Mouse (Mus musculus) left cerebral cortex, adult 18-20 months (tissue): ENCODE measurements around the gene Eaf1. TPM values are rescaled to one million over a fixed set of nuclear protein-coding genes. Genes with fewer than 3 reads are reported as not detected.

ENCODE experiments used
- DNase-seq, 2 experiments: peaks; one replicate each; pipeline ENCODE4 v3.0.0; 2021 to 2022; ENCODE audit warnings: low spot score in 2 of 2, mixed read lengths in 1 of 2
- total RNA-seq, 2 experiments: library from RNA; stranded (reverse); gene quantifications; 2 replicates each; pipeline ENCODE4 v1.2.3; 2021

Eaf1 gene
- total RNA-seq, 2 experiments from 2014 or later, result 14.2 to 16.2 TPM

GRCm38 (mm10) chr14:31506456-31506855 is 12.3 kb downstream of the Eaf1 start:
- DNase-seq, result no peak

GRCm38 (mm10) chr14:31509911-31510310 is 15.7 kb downstream of the Eaf1 start:
- no peak for DNase-seq

DNA sequence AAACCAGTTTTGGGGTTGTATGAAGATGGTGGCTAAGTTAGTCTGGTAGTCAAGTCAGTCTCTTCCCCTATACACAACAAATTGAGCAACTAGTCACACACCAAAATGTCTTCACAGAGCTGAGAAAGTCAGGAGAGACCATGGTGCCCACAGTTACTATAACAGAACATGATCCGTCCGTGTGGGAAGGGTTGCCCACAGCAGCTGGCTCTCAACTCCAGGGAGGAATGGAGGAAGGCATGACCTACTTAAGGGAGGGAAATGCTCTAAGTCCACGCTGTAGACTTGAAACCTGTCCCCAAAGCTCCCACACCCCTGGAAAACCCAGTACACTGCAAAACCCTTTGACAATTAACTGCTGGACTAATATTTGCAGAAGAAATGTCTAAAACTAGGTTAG is 16.1 kb downstream of the Eaf1 start:
- no peak for DNase-seq

DNA sequence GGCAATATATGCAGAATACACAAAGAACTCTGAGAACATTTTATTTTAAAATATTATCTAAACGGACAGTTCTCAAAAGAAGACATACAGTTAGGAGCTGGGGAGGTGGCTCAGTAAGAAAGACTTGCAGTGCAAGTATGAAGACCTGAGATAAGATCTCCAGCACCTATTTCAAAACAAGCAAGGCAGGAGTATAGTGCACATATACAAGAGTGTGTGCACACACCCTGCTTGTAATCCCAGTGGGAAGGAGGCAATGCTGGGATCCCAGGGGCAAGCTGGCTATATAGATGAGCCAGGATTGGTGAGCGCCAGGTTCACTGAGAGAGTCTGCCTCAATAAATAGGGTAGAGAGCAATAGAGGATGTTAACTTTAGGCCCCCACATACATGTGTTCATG is 21.7 kb downstream of the Eaf1 start:
- DNase-seq, result no peak

- DNase-seq, result no peak
These were observed 25.0 kb downstream of the Eaf1 start for GRCm38 (mm10) chr14:31519165-31519564.

DNA sequence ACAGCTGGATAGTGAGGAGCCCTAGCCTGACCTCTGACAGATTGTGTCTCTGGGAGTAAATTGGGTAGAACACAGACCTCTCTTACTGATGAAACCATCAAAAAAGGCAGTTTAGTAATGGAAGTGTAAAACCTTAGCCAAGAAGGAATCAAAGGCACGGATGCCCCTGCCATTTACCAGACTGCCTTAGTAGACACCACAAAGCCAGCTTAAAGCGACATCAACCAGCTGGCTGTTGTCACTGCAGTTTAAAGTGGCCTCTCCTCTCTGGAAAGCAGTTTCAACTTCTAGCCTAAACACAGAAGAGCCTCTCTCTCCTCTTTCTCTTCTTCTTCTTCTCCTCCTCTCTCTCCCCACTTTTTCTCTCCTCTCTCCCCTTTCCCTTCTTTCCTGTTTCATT is 27.1 kb downstream of the Eaf1 start:
- DNase-seq, result no peak

DNA sequence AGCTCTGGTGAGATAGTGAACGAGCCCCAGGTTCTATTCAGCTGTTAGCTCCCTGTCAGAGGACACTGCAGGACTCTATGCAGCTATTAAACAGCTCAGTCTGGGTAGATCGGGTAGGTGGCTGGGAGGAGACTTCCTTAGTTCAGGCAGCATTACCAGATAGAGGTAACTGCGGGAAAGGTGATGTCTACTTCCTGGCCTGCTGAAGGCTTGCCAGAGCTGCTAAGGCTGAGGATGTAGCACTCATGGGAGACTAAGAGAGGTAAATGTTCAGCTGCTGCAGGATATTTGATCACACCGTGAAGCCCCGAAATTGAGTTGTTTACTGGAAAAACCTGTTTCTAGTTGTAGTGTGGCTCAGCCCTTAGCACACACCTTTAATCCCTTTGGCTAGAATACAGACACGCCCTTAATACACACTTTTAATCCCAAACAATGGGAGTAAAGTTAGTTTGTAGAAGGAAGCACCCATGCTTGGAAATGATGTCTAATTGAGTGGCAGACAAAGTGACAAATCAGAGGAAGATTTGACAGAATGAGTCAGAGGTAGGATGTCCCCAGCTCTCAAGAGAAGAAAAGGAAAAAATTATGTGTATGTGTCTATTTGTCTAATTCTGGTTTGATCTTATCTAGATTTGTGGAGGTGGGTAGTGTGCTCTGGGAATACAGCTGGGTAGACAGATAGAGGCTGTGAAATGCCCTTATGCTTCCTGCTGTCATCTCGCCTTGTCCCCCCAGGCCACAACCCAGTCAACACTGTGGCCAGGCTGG is 31.0 kb downstream of the Eaf1 start:
- no peak for DNase-seq

DNA sequence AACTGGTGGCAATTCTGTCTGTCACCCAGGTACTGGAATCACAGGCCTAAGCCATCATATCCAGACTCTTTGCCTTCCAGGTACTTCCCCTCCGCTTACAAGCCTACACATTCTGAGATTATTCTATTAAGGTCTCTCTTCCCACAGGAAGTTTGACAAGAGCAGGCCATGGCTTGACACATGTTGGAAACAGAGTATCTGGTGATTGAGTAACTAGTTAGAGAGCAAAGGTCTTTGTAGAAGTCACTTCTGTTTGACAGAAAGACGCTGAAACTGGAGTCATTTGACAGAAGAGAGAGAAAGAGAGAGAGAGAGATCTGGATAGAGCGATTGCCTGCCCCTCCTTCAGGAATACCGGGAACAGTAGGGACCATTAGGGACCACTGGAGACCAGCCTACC is 36.6 kb downstream of the Eaf1 start:
- DNase-seq, result no peak

- no peak for DNase-seq
These were observed 37.4 kb downstream of the Eaf1 start for GRCm38 (mm10) chr14:31531506-31532148.

DNA sequence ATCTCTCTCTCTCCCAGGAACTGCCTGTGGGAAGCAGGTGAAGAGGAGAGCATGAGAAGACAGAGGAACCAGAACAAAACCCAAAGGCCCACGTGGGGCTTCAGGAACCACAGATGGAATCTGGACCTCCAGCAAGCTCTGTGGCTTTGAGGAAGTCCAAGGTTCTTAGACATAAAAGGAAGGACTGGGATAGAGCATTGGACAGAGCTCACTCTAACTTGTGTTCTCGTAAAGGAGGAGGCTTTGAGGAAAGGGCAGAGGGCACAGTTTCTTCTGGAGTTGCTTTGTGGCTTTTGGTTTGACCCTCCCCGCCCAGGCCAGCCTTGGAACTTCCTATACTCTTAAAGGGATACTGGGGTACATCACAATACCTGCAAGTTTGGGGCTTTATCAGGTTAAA is 38.5 kb downstream of the Eaf1 start:
- no peak for DNase-seq

DNA sequence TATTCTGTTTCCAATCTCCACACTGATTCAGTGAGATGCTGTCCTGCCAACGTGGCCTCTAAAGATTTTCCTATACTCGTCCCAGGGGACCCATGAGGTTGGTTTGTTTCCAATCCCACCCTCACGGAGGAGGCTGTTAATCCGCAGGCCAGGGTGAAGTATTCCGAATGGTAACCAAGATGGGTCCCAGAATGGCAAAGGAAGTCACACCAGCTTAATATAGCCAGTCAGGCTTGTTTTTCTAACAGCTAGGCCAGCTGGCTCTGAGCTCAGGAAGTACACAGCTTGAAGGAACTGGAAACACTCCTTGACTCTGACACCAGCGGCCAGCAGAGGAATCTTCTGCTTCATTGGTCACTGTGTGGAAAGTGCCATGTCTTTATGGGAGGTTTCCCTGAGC is 43.1 kb downstream of the Eaf1 start:
- no peak for DNase-seq

- DNase-seq, result no peak
These were observed 49.8 kb downstream of the Eaf1 start for GRCm38 (mm10) chr14:31543885-31544442.

DNA sequence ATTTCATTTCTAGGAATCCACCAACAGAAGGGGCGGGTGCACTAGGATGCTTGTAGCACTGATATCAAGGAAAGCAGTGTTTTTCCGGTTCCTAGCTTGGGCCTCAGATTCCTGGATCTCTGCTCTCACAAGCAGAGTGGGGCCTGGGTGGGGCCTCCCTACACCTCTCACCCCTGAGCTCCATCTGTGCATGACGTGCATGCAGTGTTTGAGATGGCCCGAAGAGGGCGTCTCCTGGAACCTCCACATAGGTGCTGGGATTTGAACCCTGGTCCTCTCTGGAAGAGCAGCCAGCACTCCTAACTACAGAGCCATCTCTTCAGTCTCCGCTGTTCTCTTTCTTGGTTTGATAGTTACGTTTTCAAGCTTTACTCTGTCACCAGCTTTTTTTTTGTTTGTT is 60.8 kb downstream of the Eaf1 start:
- no peak for DNase-seq

DNA sequence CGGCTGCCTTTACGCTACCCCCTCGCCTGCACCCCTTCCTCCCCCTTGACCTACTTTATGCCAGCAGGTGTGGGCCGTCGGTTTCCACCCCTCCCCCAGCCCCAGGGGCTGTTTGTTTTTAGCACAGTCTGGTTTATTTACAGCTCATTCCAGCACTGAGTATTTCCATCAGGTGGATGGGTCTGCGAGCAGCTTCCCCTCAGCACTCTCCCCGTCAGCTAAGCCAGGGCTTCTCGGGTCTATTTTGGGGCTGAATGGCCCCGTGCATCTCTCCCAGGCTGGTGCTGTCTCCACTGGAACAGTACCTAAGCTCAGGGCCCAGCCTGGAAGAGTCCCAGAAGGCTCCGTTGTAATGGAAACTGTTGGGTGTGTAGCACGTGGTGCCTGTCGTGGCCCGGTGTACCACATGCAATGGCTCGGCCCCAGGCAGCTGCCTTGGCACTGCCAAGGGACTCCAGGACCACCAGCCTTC is 61.8 kb downstream of the Eaf1 start:
- no peak for DNase-seq

DNA sequence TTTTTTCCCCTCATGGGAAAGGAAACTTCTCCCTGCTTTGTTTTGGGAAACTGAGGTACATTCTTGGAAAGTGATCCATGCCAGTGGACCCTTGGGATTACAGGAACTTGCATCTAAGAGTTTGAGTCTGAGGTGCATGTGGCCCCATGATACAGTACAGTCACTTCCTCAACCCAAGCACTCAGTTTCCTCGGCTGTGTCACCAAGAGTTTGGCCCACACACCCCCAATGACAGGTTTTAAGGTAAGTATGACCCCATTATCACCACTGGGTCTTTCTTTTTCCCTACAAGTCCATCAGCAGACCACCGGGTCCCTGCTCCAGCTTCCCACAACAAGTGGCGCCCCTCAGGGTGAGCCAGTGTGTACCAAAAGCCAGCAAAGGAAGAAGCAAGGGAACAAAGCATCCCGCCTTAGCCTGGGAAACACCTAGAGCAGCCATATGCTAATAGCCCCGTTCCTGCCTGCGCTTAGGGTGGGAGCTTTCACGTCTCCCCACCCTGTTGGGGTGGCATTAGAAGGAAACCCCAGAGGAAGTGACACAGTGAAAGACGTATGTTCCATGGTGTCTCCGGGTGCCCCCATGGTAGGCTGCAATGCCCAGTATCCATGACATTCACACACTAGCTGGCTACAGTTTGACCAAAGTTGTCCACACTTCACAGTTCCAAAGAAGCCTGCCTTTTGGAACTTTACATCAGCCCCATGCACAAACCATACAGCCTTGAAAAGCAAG is 62.5 kb downstream of the Eaf1 start:
- DNase-seq, result no peak

- DNase-seq, result no peak
These were observed 63.1 kb downstream of the Eaf1 start for GRCm38 (mm10) chr14:31557273-31557672.

DNA sequence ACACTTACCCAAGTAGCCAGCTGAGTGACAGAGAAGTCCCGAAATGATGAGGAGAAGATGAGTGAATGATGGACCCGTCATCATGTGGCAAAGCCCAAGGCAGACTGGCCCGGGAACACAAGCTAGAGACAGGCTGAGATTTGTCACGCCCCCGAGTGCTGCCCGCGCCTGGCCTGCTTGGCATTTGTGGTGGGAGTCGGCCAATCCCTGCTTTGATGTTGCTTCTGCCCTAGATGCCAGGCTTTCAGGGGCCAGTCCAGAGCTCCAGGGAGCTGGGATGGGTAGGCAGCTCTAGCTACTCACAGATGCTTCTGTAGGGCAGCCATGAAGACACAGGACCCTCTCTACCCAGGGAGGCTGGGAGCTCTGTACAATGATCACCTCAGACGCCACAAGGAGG is 63.6 kb downstream of the Eaf1 start:
- DNase-seq, result no peak

GRCm38 (mm10) chr14:31559216-31559615 is 65.0 kb downstream of the Eaf1 start:
- no peak for DNase-seq
